Mouse (Mus musculus): Measurements from ENCODE around the gene Lclat1.

The Lclat1 gene

GRCm38 (mm10) chr17:73107158-73108157 lies at the start of gene Lclat1:
Gene Lclat1 (plus strand): TSS chr17:73107985.
- peak; percentile 96 for DNase-seq

GRCm38 (mm10) chr17:73058319-73058718 lies 49.5 kb upstream of the Lclat1 start:
- DNase-seq = no peak

- DNase-seq = no peak
Measured at GRCm38 (mm10) chr17:73060224-73060896, 47.4 kb upstream of the Lclat1 start.

GRCm38 (mm10) chr17:73060897-73061252 lies 46.9 kb upstream of the Lclat1 start:
- no peak for DNase-seq

DNA sequence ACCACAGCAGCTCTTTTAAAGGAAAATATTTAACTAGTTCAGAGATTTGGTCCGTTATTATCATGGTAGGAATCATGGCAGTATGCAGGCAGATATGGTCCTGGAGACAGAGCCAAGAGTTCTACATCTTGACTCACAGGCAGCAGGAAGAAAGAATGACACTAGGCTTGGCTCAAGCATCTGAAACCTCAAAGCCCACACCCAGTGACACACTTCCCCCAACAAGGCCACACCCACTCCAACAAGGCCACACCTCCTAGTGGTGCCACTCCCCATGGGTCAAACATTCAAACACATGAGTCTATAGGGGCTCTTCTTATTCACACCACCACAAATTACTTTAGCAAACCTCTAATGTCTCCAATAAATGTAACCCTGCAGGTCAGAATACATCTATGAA lies 45.1 kb upstream of the Lclat1 start:
- DNase-seq = no peak

DNA sequence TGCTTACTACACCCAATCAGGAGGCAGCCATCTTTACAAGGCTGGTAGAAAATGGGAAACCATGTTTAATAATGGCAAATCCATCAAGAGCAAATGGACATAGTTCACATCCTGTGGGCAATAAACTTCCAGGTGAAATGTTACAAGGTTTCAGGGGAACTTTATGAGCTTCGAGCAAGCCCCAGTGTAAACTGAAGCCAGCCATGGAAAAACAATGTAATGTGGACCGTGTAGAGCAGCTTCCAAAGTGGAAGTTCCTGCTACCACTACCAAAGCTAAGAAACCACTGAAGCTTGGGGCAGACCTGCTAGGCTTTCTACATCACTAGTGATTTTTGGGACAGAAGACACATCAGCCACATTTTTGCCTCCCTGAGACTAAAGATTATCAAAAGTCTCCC lies 44.5 kb upstream of the Lclat1 start:
- no peak for DNase-seq

DNA sequence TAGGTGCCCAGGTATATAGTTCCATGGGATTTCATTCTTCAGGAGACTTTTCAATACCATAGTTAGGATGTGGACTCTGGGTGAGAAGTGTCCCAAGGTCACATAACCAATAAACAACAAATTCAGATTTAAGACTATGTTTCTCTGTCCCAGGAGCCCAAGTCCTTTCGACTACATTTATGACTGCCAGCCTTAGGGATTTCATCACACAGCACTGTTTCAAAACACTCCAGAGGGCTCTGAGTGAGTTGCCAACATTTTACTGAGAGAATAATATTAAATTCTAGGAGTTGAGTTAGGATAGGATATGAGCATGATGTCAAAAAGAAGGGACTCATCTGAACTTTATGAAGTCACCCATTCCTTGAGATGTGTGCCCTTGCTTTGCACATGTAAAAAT lies 44.0 kb upstream of the Lclat1 start:
- no peak for DNase-seq

DNA sequence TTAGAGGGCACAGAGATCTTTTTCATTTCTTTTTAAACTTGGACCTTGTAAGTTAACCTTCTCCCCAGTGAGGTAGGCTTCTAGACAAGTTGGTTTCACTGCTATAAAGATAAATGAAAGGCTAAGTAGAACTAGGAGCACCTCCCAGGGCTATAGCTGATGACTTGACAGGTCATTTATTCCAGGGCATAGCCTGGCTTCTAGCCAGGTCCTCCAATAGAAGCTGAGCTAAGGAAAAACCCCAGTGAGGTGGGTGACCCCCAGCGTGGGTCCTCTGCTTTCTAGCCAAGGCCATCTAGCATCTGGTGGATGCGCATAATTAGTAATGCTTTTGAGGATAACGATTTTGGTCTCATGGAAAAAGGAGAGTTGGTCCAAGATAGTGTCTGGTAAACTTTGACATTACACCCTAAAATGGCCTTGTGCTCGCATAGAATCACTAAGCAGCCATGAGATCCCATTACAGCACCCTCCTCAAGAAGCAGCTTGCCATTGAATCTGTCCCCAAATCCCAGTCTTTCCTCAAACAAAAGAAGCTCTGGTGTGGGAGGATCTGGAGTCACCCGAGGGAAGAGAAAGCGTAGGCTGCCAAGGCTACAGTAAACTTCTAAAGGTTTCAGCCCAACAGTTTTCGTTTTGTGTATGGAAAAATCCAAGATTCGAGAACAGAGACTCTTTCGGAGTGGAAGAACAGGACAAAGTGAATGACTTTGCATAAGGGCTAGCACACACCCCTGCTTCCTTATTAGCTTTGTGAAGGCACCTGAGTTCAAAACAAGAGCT lies 41.2 kb upstream of the Lclat1 start:
- no peak for DNase-seq

DNA sequence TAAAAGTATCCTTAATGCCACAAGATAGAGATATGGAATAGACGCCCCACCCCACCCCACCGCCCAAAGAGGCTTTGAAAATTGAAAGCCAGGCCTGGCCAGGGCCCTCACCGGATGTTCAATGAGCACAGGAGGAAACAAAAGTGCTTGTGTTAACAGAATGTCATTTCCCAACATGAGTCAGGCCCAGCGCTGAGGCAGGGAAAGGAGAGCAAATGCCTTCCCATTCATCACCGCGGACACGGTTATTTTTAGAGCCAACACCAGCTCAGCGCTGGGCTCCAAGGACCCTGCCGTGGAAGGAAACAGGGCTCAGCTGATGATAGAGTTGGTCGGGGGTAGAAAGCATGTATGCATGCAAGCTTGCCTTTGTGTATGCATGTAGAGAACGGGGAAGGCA lies 40.4 kb upstream of the Lclat1 start:
- DNase-seq = peak; percentile 52

DNA sequence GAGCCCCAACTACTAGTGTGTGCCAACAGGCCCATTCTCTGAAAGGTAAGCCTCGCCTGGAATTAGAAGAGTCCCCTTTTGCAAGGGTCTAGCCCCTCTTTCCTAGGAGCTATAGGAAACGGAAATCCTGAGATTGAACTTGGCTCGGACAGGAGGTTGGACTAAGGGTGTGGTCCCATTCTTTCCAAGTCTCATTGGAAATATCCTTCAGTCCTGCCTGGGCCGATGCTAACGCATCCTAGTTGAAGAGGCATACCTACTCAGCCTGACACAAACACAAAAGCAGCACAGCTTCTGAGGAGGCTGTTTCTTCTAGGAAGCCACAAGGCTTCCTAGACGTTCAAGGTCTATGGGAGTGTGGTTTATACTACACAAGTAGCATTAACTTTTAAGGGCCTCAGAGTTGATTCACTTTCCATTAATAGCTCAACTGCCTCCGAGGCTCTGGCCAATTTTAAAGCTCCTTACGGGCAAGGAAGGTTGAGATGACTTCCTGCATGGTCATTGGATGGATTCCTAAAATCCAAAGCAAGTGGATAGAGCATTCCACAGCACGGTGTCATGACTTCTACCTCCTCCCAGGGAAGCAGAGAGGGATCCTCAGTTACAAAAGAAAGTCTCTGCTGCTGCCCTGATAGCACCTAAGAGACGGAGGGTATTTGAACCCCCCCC lies 39.3 kb upstream of the Lclat1 start:
- no peak for DNase-seq

- DNase-seq = no peak
Measured at GRCm38 (mm10) chr17:73070466-73070865, 37.3 kb upstream of the Lclat1 start.

GRCm38 (mm10) chr17:73071725-73072263 lies 36.0 kb upstream of the Lclat1 start:
- DNase-seq = no peak

DNA sequence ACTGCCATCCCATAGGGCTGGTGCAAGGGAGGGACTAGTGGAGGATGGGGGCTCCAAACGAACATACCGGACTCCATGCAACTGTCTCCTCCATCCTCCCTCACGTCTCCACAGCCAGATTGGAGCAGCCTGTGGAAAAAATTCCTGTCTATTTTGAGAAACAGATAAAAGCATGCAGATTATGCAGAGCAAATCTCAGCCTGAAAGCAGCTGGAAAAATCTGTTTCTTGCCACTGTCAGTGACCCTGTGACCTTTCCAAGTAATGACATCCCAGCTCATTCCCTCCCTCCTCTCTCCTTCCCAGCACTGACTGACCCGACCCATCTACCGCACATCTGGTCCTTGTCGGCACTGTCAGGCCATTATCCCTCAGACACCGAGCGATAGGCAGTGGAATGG lies 35.5 kb upstream of the Lclat1 start:
- peak; percentile 69 for DNase-seq

DNA sequence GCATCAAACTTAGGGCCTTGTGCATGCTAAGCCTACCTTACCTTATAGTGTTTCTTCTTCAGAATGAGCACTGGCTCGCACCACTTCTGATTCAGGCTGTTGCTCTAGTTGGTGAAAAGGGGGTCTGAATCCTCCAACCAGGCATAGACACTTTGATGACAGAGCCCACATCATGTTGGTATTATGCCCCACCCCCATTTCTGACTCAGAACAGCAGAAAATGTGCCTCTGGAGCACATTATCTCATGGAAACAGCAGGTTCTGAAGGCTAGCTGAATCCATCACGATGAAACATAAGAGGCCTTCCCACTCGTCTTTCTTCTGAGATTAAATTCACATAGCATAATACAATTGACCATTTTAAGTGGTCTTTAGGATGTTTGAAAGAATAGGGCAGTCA lies 33.2 kb upstream of the Lclat1 start:
- DNase-seq = no peak

DNA sequence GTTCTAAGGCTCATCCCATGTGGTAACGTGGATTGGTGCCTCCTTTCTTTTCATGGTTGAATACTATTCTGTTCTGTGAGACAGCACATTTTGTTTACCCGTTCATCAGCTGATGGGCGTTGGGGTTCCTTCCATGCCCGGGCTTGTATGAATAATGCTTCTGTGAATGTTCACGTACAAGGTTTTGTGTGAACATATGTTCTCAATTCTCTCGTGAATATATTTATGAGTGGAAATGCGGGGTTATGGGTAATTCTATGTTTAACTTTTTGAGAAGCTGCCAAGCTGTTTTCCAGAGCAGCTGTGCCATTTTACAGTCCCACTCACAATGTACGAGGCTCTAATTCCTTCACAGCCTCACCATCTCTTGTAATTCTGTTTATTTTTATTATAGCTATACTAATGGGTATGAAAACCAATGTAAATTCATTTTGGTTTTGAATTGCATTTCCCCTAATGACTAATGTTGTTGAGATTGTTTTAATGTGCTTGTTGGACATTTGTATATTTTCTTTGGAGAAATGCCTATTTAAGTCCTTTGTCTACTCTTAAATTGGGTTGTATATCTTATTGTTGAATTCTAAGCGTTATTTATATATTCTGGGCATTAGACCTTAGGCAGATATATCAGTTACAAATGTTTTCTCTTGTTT lies 32.4 kb upstream of the Lclat1 start:
- no peak for DNase-seq

DNA sequence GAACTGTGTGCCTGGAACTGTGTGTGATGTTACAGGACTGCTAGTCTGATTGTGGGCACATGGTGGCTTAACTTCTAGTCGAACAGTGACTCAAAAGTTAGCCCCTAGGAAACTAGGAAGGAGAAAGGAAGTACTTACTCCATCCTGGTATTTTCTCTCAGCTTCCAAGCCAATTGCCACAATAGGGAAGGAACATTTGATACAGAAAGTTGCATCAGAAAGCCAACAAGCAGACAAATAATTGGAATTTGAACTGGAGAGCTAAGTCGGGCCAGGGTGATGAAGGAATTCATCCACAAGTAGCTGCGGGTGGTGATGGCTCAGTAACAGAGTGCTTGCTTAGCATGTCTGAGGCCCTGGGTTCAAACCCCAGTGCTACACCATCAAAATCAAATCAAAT lies 30.1 kb upstream of the Lclat1 start:
- DNase-seq = no peak

DNA sequence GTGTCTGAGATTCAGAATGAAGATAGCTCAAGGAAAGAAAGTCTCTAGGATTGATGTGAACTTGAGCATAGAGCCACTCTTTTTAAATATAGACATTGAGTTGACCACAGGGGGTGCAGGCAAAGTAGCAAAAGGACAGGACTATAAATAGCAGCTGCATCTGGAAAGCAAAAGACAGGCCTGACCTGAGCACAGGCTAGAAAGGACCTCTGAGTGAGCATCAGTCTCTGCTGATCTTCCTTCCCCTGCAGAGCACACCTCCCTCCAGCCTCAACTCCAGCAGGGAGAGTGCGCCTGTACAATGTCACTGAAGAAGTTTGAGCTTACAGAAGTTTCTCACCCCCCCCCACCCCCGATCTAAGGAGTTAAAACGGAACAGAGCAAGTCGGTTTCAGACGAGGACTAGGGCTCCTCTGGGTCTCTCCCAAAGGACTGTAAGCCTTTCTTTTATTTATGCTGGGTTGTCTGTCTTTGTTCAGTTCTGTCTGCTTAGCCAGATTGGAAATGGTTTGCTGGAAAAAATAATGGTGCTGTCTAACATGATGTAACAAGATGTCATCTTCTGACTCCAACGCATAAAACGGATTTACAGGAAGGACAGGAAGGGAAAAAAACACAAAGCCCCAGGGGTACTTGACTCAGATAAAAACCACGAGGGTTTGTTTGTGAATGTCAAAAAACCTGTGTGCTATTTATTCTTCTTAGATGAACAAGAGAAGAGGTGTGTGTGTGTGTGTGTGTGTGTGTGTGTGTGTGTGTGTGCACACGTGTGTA lies 26.2 kb upstream of the Lclat1 start:
- DNase-seq = no peak

- DNase-seq = no peak
Measured at GRCm38 (mm10) chr17:73082506-73083196, 25.1 kb upstream of the Lclat1 start.

- no peak for DNase-seq
Measured at GRCm38 (mm10) chr17:73087045-73087910, 20.5 kb upstream of the Lclat1 start.

GRCm38 (mm10) chr17:73091368-73091767 lies 16.4 kb upstream of the Lclat1 start:
- DNase-seq = no peak

Data from lung, postnatal 14 days (tissue).